Mouse (Mus musculus): ENCODE data around the gene Wasl. TPM values are rescaled to one million over a fixed set of nuclear protein-coding genes. Genes with fewer than 3 reads are reported as not detected.

Wasl gene
- total RNA-seq (2023): 51.8 TPM

GRCm38 (mm10) chr6:24664867-24665458, at the start of gene Wasl:
Wasl (minus strand) TSS chr6:24665009.

GRCm38 (mm10) chr6:24597500-24597899, 67.3 kb downstream of the Wasl start, which contains the start of gene Lmod2:
Lmod2 (plus strand) TSS chr6:24597762.

Other genes starting within 250 kb of the Wasl start
- gene Iqub, start 149.9 kb downstream of the Wasl start, total RNA-seq (2023): not detected
- 62.6 TPM for gene Ndufa5, start 137.0 kb downstream of the Wasl start, total RNA-seq (2023)
- not detected for gene Asb15, start 136.9 kb downstream of the Wasl start, total RNA-seq (2023)
- gene Lmod2, start 67.2 kb downstream of the Wasl start, total RNA-seq (2023): not detected
- not detected for gene Hyal6, start 68.2 kb upstream of the Wasl start, total RNA-seq (2023)
- not detected for gene Hyal4, start 83.3 kb upstream of the Wasl start, total RNA-seq (2023)
- not detected for gene Spam1, start 126.2 kb upstream of the Wasl start, total RNA-seq (2023)
- gene Hyal5, start 193.0 kb upstream of the Wasl start, total RNA-seq (2023): not detected